12 mouse cellular contexts compared by ENCODE assay signal in the genomic region with DNA sequence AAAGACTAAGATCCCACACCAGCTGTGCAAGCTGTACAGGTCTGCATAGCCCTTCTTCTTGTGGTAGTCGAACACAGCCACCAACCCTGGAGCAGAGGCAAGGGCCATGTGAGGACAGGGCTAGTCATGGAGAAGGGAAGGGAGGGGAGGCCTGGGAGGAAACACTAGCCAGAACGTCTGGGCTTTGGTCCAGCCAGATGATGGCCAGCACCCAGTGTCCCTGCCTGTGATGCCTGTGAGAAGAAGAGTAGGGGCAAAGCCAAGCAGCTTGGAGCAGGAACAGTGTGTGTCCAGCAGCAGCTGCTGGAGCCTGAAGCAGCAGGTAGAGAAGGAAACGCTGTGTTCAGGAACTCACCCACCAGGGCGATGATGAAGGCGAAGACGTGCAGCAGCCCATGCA. TPM values are rescaled to one million over a fixed set of nuclear protein-coding genes. Genes with fewer than 3 reads are reported as not detected.
DNase-seq lines count a peak whose midpoint lies in the region; ATAC-seq and TF ChIP-seq lines count a peak whose summit lies in the region.
"Had no signal": no experiment of that assay in that cellular context is flagged by ENCODE, and none has a peak within 500 bp of the region (broad histone marks: within the 10 kb centered on the region; RNA-seq: fewer than 3 reads in every experiment).

No protein-coding gene starts in this region.

- H3K9me3 ChIP-seq in hindbrain, postnatal 0 days (ENCODE audit: low read length) = no peaks in the 10 kb centered on the region
- H3K9me3 ChIP-seq in hindbrain, embryonic 13.5 days = no peaks in the 10 kb centered on the region
- H3K9me3 ChIP-seq: lung, embryonic 15.5 days had no signal

- H3K4me1 ChIP-seq in hindbrain, postnatal 0 days (ENCODE audit: insufficient read depth, low read length) = no peaks in the 10 kb centered on the region
- H3K4me1 ChIP-seq in hindbrain, embryonic 13.5 days (replicated peaks) = peaks cover 16% of the 10 kb centered on the region

- H3K27ac ChIP-seq in hindbrain, postnatal 0 days = no peak overlapping the region
- no peak overlapping the region for H3K27ac ChIP-seq in hindbrain, embryonic 13.5 days
- H3K27ac ChIP-seq: lung, embryonic 15.5 days had no signal

- H3K4me3 ChIP-seq in hindbrain, postnatal 0 days (ENCODE audit: low read length) = no peak overlapping the region
- H3K4me3 ChIP-seq in hindbrain, embryonic 13.5 days = no peak overlapping the region
- H3K4me3 ChIP-seq: lung, embryonic 15.5 days had no signal

- DNase-seq in hindbrain, postnatal 0 days (ENCODE audit: low spot score) = peak; percentile 59
- DNase-seq in adipocyte (ENCODE audit: low spot score) = peak; percentile 98
- peak; percentile 30 to 63 for DNase-seq in cerebellum, postnatal 4 days (ENCODE audit: low spot score in 2 of 2)
- DNase-seq in layer of hippocampus, postnatal 36 days = peak; percentile 46 to 56
- DNase-seq in spleen, postnatal 10 days (ENCODE audit: low spot score in 2 of 2) = no peak
- DNase-seq in embryo, embryonic 10 days (ENCODE audit: low spot score) = no peak

- H3K27me3 ChIP-seq in hindbrain, postnatal 0 days (ENCODE audit: insufficient read depth, low read length) = no peaks in the 10 kb centered on the region
- H3K27me3 ChIP-seq in hindbrain, embryonic 13.5 days = peaks cover 11% of the 10 kb centered on the region; the same call in 1 of the 2 replicates
- H3K27me3 ChIP-seq: lung, embryonic 15.5 days had no signal

- 0 out of 2 replicates have a peak overlapping the region, but pooled peaks have one; percentile 3 for H3K9ac ChIP-seq in hindbrain, postnatal 0 days (replicated peaks; ENCODE audit: low read length)
- no peak overlapping the region for H3K9ac ChIP-seq in hindbrain, embryonic 13.5 days
- H3K9ac ChIP-seq: lung, embryonic 15.5 days had no signal

- no peak overlapping the region for H3K4me2 ChIP-seq in hindbrain, postnatal 0 days (ENCODE audit: low read depth, low read length)
- no peak overlapping the region for H3K4me2 ChIP-seq in hindbrain, embryonic 13.5 days
- H3K4me2 ChIP-seq: lung, embryonic 15.5 days had no signal

- no peak for TF ChIP-seq CTCF in hindbrain, postnatal 0 days (IDR thresholded peaks at IDR 0.05; ENCODE audit: low read depth)

- no peaks in the 10 kb centered on the region for H3K36me3 ChIP-seq in hindbrain, postnatal 0 days (ENCODE audit: insufficient read depth, low read length)
- peaks cover 14% of the 10 kb centered on the region for H3K36me3 ChIP-seq in hindbrain, embryonic 13.5 days
- H3K36me3 ChIP-seq: lung, embryonic 15.5 days had no signal

- ATAC-seq in hindbrain, postnatal 0 days = peak; percentile 39; the same call in 1 of the 2 replicates
- ATAC-seq in hindbrain, embryonic 13.5 days (ENCODE audit: low FRiP score) = no peak
- ATAC-seq in megakaryocyte progenitor cell, adult 5-6 weeks (replicated peaks; ENCODE audit: poor library complexity) = no peak

- 65% methylated on average over 6 of the region's 6 CpGs for WGBS in hindbrain, postnatal 0 days
- WGBS in hindbrain, embryonic 13.5 days = 88% methylated on average over 6 of the region's 6 CpGs

RNA-seq across cellular contexts. Expression of a gene that starts 16.9 kb away (rescaled TPM):
- total RNA-seq in hindbrain, postnatal 0 days (2014; rRNA removed) = 45.9 and 52.9 TPM in 2 replicates
- polyA plus RNA-seq in hindbrain, postnatal 0 days (2015; fragmentation: Nextera tagmentation; extraction: Ambion mirVana) = 55.9 and 57.8 TPM in 2 replicates
- polyA plus RNA-seq in hindbrain, embryonic 13.5 days (2015; fragmentation: Nextera tagmentation; extraction: Ambion mirVana) = 42.6 and 42.7 TPM in 2 replicates
- 10 to 100 TPM; 47.8 to 50.0 TPM for total RNA-seq in layer of hippocampus, postnatal 36 days (2021)
- total RNA-seq in megakaryocyte progenitor cell, adult 5-6 weeks (2015) = 0.52 and 0.90 TPM in 2 replicates
- total RNA-seq in megakaryocyte progenitor cell, adult 5-6 weeks (2017) = 0.68 and 0.96 TPM in 2 replicates

RNA-seq across cellular contexts. Expression of a gene that starts 31.5 kb away (rescaled TPM):
- total RNA-seq in hindbrain, postnatal 0 days (2014; rRNA removed) = 31.1 and 35.9 TPM in 2 replicates
- 10.3 and 11.1 TPM in 2 replicates for polyA plus RNA-seq in hindbrain, postnatal 0 days (2015; fragmentation: Nextera tagmentation; extraction: Ambion mirVana)
- polyA plus RNA-seq in hindbrain, embryonic 13.5 days (2015; fragmentation: Nextera tagmentation; extraction: Ambion mirVana) = 2.4 and 2.5 TPM in 2 replicates
- 1 to 10 TPM; 5.0 to 8.1 TPM for total RNA-seq in layer of hippocampus, postnatal 36 days (2021)
- total RNA-seq in megakaryocyte progenitor cell, adult 5-6 weeks (2015) = 0.15 and 0.59 TPM in 2 replicates
- total RNA-seq in megakaryocyte progenitor cell, adult 5-6 weeks (2017) = 0.04 and 0.10 TPM in 2 replicates
- total RNA-seq: MEL had no signal

RNA-seq across cellular contexts. Expression of a gene that starts 58.3 kb away (rescaled TPM):
- total RNA-seq in hindbrain, postnatal 0 days (2014; rRNA removed) = not detected in 2 replicates
- not detected in 2 replicates for polyA plus RNA-seq in hindbrain, postnatal 0 days (2015; fragmentation: Nextera tagmentation; extraction: Ambion mirVana)
- 0.08 TPM in 1 of 2 replicates, not detected in the other for polyA plus RNA-seq in hindbrain, embryonic 13.5 days (2015; fragmentation: Nextera tagmentation; extraction: Ambion mirVana)
- not detected for total RNA-seq in layer of hippocampus, postnatal 36 days (2021)
- not detected in 2 replicates for total RNA-seq in megakaryocyte progenitor cell, adult 5-6 weeks (2015)
- not detected in 2 replicates for total RNA-seq in megakaryocyte progenitor cell, adult 5-6 weeks (2017)
- total RNA-seq: MEL had no signal
- polyA plus RNA-seq: embryonic facial prominence, embryonic 11.5 days; small intestine, adult 2 months had no signal

Comparison
In these comparisons a context has a peak if more than half of its experiments do, and no peak if none do; other contexts are left out.
1. DNase-seq: peak in hindbrain, postnatal 0 days (single experiment), adipocyte (single experiment), cerebellum, postnatal 4 days (2 of 2) and layer of hippocampus, postnatal 36 days (2 of 2); none in spleen, postnatal 10 days (0 of 2) and embryo, embryonic 10 days (single experiment).
2. RNA of a gene that starts 16.9 kb away (total RNA-seq): 45.9 to 52.9 TPM in hindbrain, postnatal 0 days and 47.8 to 50.0 TPM in layer of hippocampus, postnatal 36 days; 0.52 to 0.96 TPM in megakaryocyte progenitor cell, adult 5-6 weeks; every median in the first group is over 10 times any median in the second.